Mouse (Mus musculus) T-cell, adult 2 months (primary cell): ENCODE data around the gene Rpe.
"Not testable (repeated sequence)": the region's sequence is repeated elsewhere in the genome, so short reads cannot be mapped to it uniquely, and the experiment has no call there.

Source experiments
- DNase-seq: peaks from one replicate; pipeline ENCODE4 v3.0.0; 2022; ENCODE audit warnings: low spot score

Gene Rpe

DNA sequence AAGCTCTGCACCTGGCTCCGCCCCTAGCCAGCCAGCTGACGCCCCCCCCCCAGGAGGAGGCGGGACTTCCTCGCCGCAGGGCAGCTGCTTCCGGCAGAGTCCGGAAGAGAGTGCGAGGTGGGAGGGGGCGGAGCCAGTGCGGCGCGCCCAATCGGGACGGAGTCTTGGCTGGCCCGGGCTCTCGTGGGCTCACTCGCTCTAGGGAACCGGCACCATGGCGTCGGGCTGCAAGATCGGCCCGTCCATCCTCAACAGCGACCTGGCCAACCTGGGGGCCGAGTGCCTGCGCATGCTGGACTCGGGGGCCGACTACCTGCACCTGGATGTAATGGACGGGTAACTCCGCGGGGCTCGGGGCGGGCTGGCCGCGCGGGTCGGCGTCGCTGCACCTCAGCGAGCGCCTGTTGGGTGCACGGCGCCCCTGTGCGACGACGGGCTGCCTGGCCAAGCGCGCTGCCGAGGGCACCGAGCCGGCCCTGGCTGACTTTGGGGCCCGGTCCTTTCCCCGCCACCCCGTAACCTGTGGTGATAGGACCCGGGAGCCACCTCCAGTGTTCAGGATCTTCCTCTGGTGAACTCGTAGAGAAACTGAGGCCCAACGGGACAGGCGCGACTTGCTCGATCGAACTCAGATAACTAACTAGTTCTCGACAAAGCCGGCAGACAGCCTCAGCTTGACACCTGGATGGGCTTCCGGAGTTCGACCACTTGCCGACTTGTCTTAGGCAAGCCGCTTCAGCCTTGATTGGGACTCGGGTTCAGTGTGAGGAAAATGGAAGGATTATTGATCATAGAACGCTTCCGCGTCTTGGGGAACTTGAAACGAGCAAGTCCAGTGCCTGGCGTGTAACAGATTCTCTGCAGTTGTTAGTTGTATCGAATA, at the start of gene Rpe:
Gene Rpe, plus strand, starts transcription at position 139 of the 883 bp plus-strand sequence.
- DNase-seq, result peak; percentile 92

DNA sequence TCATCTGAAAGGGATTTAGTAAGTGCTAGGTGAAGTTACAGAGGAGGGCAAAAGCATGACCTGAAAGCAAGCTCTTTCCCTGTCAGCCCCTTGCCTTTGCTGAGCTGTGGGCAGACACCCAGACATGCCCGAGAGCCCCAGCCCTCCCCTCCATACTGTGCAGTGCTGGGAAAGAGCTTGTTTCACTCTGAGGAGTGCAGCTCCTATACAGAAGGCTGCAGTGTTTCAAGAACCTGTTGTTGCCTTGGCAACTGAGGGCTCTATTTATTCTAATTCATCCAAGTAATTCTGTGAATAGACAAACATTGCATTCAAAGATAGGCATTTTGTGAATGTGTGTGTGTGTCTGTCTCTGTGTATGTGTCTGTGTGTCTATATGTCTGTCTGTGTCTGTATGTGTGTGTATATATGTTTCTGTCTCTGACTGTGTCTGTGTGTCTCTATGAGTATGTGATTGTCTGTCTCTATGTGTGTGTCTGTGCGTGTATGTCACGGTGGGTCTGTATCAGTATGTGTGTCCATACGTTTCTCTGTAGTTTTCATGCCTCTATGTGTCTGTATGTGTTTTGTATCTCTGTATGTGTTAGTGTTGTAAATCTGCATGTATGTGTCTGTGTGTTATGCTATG, 45.4 kb upstream of the Rpe start:
- DNase-seq, result no peak

DNA sequence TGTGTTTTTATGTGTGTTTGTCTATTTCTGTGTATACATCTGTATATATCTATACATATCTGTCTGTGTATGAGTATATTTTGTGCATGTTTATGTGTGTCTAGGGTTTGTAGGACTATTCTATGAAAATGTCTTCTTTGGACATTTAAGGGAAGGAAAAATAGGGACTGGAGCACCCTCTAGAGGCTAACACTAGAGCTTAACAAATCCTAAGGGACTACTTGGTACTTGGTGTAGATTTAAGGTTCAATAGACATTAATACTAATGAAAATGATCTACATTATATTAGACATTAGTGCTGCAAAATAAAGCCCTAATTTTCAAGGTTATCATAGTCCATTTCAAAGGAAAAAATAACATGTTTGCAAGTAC, 44.9 kb upstream of the Rpe start:
- no peak for DNase-seq

DNA sequence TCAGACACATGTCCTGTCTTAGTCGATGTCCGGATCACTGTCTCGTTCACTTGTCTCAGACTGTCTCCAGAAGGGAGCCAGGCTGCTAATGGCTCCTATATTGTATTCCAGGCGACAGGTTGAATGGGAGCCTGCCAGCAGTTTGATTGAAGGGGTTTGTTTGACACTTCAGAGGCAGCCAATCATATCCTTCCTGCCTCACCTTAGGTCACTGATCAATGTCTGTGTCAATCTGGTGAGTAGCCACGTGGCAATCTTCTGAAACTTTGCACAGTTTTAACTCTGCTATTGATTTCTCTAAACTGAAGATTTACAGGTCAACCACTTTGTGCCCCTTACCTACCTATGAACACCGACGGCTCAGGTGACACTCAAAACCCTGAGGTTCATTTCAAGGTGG, 29.2 kb upstream of the Rpe start:
- no peak for DNase-seq

DNA sequence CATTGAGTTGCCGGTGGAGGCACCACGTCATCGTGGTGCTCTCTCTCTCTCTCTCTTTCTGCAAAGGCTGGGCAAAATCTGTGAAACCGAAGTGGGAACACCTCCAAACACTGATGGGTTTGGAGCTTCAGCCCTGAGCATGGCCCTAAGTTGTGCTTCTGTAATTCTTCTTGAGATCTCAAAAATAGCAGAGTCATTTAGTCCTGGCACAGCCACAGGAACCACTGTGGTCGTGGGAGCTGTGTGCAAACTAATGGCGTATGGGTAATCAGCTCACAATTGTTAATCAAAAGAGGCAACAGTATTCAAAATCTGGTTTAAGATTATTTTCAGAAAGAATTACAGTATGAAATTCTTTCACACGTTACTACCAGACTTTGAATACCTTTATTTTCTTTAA, 27.8 kb upstream of the Rpe start:
- DNase-seq, result no peak

DNA sequence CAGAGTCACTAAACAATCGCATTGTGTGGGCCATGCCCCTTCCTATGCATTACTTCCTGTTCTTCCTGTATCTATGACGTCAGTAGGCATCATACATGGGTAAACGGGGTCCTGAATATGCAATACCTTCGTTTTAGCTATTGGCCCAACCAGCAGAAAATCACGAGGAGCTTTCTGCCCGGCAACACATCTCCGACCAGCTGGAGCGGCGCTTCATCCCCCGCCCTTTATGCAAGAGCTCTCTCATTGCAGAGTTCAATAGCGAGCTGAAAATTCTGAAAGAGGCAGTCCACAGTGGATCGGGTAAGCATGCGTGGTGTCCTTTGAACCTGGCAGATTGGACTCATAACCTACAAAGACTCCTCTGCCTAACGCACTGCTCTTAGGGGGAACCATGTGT, 22.7 kb upstream of the Rpe start:
- DNase-seq, result no peak

DNA sequence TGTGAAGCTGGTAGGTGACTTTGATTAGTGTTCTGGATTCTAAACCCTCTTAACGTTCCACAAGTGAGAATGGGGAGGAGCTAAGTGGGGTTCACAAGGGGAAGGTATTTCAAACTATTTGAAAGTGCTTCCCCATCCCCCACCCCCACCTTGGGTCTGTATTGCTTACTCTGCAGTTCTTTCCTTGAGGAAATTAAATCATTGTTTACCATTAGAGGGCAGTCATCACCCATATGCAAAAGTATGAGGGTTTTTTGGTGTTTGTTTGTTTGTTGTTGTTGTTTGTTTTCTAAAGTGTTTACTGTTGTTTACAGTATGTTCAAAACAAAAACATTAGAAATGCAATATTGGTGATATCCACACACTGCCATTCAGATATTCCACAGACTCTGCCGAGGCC, 22.0 kb upstream of the Rpe start:
- DNase-seq, result no peak

DNA sequence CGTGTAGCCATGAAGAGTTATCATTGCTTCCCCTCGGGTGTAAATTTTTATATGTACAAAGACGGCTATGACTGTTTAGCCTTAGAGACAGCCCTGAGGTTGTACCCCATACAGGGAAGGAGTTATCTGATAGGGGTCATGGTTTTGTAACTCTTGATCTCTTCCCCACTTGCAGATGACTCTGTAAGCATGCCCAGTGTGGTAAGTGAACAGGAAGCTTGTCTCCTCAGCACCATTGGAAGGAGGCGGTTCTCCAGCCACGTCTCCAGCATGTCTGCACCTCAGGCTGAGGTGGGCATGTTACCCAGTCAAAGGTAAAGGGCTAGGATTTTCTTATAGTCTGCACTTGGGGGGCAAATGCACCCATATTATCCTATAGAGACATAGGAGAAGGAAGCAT, 17.7 kb upstream of the Rpe start:
- DNase-seq, result no peak

DNA sequence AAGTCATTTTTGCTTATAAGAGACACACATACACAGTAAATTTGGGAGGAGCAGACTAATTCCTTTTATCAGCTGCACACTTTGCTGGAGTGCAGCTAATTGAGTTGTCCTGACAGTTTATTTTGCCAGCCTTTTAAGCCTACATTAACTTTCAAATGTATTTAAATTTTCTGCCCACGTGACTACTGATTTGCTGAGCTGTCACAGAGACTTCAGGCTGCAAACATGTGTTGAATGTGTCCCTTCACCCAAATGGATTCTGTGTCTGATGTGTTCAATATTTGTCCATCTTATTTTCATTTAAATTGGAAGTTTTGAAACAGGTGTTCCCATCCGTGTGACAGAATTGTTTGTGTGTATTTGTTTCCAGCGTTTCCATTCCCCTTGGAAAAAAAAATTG, 8.9 kb upstream of the Rpe start:
- DNase-seq, result no peak

DNA sequence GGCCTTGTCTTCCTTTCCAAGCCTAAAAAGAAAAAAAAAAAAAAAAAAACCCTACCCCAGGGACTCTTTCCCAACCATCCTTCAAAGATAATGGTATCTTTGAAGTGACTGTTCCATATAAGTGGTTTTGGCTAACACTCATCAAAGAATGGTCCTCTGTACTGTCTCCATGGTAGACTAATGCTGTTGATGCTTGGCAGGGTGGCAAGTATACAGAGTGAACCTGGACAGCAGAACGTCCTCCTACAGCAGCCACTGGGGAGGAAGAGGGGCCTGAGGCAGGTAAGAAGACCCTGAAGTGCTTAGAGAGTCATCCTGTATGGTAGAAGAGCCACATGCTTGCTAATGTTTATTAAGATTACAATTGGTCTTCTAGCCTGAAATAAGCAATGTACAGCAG, 8.3 kb upstream of the Rpe start:
- DNase-seq, result no peak

DNA sequence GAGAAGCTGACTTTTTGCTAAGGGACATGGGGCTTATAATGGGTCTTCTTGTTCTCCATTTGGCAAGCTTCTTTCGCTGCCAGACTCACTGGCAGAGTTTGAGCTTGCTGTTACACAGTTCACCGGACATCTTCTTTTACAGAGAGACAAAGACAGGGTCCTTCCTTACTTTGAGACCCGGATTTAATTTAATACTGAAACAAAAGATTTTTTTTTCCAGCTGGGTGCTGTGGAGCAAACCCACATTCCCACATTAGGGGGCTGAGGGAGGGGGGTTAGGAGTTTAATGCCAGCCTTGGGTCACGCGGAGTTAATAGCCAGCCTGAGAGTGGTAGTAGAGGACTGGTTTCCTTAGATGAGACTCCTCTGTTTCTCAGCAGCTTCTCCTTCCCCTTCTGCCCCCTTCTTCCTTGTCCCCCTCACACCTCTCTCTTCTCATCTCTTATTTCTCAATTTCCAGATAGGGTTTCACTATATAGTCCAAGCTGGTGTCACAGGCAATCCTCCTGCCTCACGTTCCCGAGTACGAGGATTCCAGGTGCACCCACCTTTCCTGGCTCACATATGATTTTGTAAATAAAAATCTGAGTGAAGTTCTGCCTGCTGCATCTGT, 7.7 kb upstream of the Rpe start:
- DNase-seq, result no peak

DNA sequence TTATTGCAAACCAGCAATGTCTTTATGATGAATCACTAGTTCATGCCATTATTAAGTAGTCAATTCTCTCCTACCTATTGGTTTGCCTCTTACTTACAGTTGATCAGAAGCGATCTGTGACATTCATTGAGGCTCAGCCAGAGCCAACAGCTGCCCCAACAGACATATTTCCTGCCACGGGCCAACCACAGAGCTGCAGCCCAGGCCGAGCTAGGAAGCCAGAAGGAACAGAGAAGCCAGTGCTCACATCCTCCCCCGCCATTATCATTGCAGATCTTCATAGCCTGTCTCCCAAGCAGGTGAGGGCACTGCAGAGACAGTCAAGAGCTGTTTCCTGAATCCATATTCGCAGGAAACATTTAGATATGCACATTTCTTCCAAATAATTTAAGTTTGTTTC, 6.4 kb upstream of the Rpe start:
- no peak for DNase-seq

DNA sequence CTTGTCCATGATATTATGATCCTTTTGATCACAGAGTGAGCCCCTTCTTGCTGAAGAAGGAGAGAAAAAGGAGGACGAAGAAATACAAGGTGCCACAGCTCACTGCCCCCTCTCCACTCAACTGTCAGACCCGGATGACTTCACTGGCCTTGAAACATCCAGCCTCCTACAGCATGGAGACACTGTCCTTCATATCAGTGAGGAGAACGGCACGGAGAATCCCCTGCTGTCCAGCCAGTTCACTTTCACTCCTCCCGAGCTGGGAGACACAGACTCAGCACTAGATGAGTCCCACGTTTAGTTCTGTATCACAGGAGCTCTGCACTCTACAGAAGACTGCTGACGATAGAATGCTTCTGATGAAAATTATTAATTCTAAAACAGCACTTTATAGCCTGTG, 5.3 kb upstream of the Rpe start:
- no peak for DNase-seq

DNA sequence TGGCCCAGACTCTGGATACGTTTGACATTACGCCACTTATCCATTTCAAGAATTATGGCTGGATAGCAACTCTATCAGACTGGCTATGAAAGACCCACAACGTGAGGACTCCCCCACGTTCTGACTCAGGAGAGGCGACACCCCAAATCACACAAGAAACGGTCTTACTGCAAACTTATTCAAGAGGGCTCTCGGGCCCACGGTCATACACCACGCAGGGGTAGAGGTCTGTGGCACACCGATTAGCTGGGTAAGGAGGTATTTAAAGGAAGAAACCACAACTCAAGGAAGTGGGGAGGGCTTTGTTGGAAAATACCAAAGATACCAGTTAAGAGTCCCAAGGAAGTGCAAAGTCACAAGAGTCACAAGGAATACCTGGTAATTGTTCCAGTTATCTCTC, 1.0 kb upstream of the Rpe start:
- not testable (repeated sequence) for DNase-seq

DNA sequence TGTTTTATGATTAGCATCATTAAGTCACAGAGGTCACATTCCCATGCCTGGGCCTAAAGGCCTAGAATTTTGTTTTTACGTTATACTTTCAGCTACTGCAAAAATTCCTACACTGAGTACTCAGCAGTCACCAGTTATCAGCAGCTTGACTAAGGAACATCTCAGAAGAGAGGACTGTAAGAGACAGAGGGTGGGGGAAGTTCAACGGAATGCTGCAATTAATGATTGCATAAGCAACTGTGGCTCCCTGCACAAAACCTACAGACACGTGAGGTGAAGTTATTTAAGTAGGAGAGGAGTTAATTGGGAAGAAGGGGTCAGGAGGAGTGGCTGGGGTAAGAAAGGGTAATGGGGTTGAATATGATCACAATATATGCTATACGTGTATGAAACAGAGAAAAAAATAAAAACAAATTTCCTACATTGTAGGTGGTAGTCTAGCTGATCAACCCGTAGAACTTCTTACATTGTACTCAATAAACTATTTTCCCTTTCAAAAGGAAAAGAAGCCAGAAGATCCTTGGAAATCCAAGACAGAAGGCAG, 410 bp upstream of the Rpe start:
- DNase-seq, result no peak

DNA sequence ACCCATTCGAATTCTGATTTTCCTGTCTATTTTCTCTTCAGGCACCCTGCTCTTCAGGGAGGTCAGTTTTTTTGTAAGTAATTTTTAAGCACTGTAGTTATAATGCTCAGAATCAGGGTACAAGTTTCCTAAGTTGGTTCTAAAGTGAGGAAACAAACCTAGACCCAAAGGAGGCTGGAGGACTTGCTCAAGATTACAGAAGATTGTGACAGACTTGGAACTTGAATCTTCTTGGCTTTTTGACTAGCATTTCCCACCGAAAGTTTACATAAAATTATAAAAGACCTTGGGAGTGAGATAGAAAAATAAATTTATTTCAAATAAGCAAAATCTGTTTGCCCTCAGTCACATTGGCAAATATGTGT, 927 bp downstream of the Rpe start:
- no peak for DNase-seq

DNA sequence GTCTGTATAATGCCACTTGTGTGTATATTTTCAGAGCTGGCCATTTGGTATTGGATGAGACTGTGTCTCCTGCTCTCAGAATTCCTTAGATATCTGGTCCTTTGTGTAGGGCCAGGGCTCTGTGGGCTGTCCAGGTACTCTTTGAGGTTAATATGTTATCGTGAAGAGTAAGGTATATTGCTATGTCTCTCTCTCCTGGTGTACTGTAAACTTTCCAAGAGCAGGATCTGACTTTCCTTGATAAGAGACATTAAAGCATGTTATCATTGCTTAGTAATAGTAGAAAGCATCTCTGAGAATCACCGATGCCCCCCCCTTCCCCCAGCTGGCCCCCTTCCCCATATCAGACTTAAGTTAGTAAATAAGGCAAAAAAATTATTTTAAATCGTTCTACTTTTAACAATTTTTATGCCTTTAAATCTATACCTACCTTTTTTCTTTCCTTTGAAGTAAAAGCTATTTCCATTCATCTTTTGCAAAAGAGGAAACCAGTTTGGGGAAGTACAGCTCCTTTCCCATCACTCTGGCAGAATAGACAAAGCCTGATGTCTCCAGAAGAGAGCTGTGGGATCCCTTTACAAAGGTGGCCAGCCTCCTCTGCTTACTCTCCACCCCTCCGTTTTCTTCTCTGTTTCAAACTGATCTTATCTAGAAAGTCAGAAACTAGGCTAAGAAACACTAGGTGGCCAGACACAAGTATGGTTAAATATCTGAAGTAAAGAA, 2.2 kb downstream of the Rpe start:
- no peak for DNase-seq

DNA sequence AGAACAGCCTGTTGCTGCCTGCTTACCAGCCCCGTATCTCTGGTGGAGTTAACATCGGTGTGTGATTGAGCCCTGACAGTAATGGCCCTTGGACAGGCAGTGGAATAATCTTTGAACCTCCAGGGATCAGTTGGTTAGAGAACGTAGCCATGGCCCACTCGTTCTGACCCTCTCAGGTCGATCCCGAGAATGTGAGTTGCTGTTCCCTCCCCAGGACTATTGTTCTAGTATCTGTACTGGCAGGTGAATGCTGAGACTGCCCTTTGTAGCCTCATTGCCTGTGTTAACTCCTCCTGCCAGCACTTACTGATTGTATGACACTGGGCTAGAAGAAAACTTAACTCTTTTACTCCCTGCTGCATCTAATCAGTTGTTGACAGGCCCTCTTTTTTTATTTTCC, 3.9 kb downstream of the Rpe start:
- no peak for DNase-seq

DNA sequence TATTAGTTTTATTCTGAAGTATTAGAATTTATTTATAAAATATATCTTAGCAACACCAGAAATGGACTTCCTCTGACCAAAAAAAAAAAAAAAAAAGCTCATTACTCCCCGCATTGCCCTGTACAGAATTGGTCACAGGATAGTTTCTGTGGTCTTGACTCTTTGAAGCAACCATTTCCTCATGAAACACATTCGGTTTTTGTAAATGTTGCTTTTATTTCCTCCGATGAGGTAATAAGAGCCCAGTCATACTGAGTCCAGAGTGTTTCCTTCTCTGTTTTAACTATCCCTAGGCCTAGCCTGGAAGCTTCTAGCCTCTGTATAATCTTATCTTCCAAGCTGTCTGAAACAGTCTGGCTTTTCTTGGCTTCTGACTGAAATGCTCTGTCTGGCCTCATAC, 12.2 kb downstream of the Rpe start:
- DNase-seq, result no peak

DNA sequence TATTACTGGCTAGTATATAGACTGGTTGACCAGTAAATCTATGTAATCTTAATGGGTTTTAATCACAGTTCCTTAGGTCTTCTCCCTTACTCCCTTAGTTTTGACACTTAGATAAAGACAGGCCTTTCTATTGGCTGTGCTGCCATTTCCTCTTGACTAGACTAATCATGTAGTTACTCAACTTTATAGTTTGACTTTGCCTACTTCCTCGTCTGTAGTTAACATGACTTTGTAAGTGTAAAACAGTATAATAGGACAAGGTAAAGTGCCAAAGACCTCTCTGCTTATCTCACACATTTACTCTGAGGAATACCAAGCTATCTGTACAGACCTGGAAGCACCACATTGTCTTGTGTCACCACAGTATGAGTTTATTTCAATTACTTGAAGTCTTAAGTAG, 29.9 kb downstream of the Rpe start:
- DNase-seq, result no peak

DNA sequence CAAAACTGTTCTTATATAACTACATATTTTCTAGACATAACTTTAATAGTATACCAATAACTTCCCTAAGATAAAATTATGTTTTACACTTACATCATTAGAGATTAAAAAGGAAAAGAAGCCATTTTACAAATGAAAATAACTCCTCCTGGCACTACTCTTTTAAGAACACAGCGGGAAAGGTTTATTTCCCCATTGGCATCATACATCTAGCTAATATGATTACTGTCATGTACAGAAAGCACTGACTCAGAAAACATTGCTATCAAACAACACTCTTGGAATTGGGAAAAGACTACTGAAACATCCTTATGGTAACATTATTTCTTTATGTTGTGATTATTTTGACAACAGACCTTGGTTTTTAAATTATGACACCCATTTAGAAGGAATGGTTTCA, 68.1 kb downstream of the Rpe start:
- DNase-seq, result no peak
